Mouse (Mus musculus) c-Kit-positive CD71-positive TER-119-negative erythroid progenitor cells, embryonic 14.5 days (primary cell): ENCODE data around the gene Ripk1.
A peak's percentile ranks its signal among the peaks of the same experiment; 100 is the strongest.

ENCODE experiments used
- DNase-seq: peaks from one replicate; pipeline ENCODE4 v3.0.0-alpha.2; 2013; ENCODE audit warnings: low read depth

Gene Ripk1

GRCm38 (mm10) chr13:34002058-34003006 lies at the start of gene Ripk1, which contains the start of gene Serpinb6a:
Ripk1 (plus strand) TSS chr13:34002363.
Serpinb6a (minus strand) TSS chr13:34002794.
- DNase-seq = peak; percentile 90

GRCm38 (mm10) chr13:33952947-33953346 lies 49.2 kb upstream of the Ripk1 start:
- no peak for DNase-seq

- no peak for DNase-seq
Measured at GRCm38 (mm10) chr13:33956571-33957421, 45.4 kb upstream of the Ripk1 start.

DNA sequence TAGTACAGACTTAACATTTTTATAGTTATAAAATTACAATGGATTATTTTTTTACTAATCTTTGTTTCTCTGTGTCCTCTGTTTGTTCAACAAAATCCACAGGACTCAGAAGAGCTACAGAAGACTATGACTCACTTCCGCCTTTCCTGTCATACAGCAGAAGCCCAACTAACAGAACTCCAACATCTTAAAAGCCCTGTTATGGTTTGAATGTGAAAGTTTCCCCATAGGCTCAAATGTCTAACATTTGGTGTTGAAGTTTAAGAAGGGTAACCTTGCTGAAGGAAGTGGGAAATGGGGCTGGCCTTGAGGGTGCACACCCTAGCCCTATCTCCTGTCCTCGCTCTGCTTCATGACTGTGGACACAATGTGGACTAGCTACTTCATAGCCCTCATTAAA lies 42.4 kb upstream of the Ripk1 start:
- DNase-seq = no peak

DNA sequence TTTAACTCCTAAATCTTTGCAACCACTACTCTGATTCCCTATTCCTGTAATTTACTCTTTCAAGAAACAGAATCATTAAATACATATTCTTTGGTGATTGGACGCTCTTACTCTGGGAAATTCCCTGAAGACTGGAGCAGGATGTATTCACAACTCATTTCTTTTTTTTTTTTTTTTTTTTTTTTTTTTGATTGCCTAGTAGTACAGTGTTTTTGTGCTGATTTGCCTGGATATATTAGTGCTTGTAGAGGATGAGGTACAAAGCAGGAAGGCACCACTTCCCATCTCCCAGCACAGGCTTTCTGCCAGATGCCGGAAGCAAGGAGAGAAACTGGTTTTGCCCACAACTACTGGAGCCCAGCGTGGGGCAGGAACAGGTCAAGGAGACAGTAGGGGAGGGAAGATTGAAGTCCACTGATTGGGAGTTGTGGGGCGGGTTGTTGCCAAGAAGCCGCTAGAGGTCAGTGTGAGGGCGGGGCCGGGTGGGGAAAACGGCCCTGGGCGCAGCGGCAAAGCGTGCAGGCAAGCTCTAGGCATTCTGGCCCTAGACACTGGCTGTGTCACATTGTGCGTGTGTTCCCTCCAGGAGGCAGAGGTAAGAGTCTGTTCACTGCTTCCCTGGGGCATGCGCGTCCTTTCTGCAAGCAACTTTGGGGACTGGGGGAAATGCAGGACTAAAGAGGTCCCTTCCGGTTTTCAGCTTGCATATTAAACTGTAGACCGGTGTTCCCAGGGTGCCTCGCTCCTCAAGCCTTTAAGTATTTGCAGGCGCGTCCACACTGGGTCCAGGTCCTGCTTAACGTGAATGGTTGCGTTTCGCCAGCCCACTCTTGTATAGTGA lies 37.7 kb upstream of the Ripk1 start, which contains the start of gene Nqo2:
Gene Nqo2, plus strand, starts transcription at position 482 of the 841 bp plus-strand sequence.
- peak; percentile 55 for DNase-seq

- DNase-seq = peak; percentile 55
Measured at GRCm38 (mm10) chr13:33965056-33966024, 36.8 kb upstream of the Ripk1 start.

- no peak for DNase-seq
Measured at GRCm38 (mm10) chr13:33966025-33966412, 36.1 kb upstream of the Ripk1 start.

- DNase-seq = no peak
Measured at GRCm38 (mm10) chr13:33966574-33966973, 35.6 kb upstream of the Ripk1 start.

DNA sequence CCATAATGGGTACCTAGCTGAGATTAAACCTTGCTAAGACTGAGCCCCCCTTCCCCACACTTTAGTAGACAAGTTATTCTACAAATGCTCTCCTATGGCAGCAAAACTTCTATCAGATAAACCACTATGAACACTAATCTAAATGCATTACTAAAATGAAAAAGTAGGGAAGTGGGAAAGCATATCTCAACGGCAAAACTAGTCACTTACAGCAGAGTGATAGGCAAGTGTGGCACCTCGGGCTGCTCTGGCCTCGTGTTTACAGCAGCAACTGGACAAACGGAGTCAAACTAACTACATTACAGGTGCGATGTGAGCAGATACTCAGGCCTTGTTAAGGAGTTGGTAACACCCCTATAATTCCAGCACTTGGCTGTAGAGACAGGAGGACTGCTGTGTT lies 12.5 kb upstream of the Ripk1 start:
- DNase-seq = no peak

DNA sequence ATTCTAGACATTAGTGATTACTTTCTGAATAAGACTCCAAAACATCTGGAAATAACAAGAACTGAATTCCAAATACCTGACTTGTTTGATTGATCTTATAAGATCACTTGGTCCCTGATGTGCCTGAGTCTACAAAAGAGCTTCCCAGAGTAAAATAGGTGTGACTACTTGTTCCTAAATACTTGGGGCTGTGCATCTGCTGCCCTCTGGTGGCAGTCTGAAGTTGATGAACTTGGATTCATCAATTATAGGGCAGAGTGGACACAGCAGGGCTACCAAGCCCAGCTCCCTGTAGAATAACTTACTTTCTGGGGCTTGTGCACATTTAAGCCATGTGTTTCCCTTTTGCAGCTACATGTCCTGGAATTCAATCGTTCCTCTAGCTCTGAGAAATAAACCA lies 7.0 kb upstream of the Ripk1 start:
- DNase-seq = peak; percentile 73

- peak; percentile 13 for DNase-seq
Measured at GRCm38 (mm10) chr13:34003058-34003457, 895 bp downstream of the Ripk1 start.

GRCm38 (mm10) chr13:34007234-34007633 lies 5.1 kb downstream of the Ripk1 start:
- no peak for DNase-seq

GRCm38 (mm10) chr13:34016927-34017569 lies 14.9 kb downstream of the Ripk1 start:
- DNase-seq = no peak

- DNase-seq = no peak
Measured at GRCm38 (mm10) chr13:34018521-34018920, 16.4 kb downstream of the Ripk1 start.

DNA sequence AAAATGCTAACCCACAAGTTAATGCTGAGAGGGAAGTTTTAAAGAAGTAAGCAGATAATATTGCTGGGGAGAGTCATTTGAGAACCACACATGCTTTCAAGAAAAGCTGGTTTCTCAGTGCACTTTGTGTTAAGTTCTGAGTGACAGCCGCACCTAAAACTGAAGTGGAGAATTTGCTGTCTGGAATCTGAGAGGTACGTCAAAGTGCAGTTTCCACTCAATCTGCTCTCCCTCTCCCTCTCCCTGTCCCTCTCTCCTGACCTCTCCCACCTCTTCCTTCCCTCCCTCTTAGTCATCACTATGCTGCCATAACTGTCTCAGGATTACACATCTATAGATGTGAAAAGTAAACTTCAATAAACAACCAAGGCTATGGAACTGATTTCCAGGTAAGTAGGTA lies 19.8 kb downstream of the Ripk1 start:
- DNase-seq = no peak

DNA sequence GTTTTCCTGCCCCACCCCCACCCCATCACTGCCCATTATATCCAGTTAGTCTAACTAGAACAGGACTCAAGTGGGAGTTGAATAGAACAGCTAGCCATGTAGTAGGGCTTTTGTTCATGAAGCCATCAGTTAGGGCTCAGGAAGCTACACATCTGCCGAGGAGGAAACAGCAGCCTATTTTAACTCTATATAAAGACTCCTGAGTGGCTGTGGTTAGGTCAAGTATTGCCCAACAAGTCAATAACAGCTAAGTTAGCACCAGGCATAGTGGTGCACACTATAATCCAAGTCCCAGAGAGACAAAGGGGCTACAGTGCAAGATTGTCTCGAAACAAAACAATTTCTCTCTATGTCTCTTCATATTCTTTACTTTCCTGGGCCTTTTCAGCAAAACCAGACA lies 29.9 kb downstream of the Ripk1 start:
- no peak for DNase-seq

GRCm38 (mm10) chr13:34035424-34035823 lies 33.3 kb downstream of the Ripk1 start:
- DNase-seq = no peak

GRCm38 (mm10) chr13:34036726-34037125 lies 34.6 kb downstream of the Ripk1 start:
- DNase-seq = no peak

- peak; percentile 90 for DNase-seq
Measured at GRCm38 (mm10) chr13:34037172-34038055, 35.3 kb downstream of the Ripk1 start, which contains the start of gene Bphl. Bphl (plus strand) TSS chr13:34037597.
